Mouse (Mus musculus) induced T-regulatory cell, adult 2 months (primary cell): ENCODE data around the gene Hat1.

Experiments used
- DNase-seq: peaks from one replicate; pipeline ENCODE4 v3.0.0-alpha.2; 2012; ENCODE audit warnings: low read depth

The Hat1 gene

GRCm38 (mm10) chr2:71462553-71462952 is 73.8 kb downstream of the Hat1 start:
- DNase-seq: no peak

DNA sequence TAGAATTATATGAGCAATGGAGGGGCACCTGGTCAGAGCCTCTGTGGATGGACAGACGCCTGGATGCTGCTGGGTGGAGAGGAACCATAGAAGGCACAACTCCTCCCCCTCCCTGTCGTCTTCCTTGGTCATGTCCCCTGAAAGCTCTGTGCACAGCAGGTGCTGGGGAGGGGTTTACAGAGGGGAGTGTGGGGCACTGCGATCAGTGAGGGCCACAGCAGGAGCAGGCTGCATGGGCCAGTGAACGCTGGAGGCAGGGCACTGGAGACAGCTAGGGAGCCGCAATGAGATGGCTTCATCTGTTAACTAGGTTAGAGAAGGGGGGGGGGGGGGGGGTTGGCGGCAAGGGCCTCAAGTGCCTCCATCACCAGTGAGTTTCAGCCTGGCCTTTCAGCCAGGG is 77.3 kb downstream of the Hat1 start:
- DNase-seq: no peak

- no peak for DNase-seq
Measured at GRCm38 (mm10) chr2:71466861-71467450, 78.2 kb downstream of the Hat1 start.

DNA sequence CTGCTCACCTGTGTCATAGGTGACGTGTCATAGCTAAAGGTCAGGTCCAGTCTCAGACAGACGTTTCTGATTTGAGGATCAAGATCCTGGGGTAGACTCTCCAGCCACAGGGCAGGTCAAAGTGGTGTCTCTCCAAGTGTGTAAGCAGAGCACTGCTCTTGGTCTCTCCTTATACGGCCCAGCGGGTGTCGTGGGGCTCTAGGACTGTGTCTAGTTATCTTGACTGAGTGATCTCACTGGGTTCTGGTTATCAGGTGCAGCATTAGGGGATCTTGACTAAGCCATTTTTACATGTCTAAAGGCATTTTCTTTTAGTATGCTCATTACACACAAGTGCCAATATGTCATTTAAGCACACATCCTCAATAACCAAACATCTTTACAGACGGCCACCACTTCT is 82.3 kb downstream of the Hat1 start:
- no peak for DNase-seq

GRCm38 (mm10) chr2:71473830-71474229 is 85.1 kb downstream of the Hat1 start:
- DNase-seq: no peak

GRCm38 (mm10) chr2:71474345-71474744 is 85.6 kb downstream of the Hat1 start:
- no peak for DNase-seq

GRCm38 (mm10) chr2:71475311-71475710 is 86.6 kb downstream of the Hat1 start:
- DNase-seq: no peak

DNA sequence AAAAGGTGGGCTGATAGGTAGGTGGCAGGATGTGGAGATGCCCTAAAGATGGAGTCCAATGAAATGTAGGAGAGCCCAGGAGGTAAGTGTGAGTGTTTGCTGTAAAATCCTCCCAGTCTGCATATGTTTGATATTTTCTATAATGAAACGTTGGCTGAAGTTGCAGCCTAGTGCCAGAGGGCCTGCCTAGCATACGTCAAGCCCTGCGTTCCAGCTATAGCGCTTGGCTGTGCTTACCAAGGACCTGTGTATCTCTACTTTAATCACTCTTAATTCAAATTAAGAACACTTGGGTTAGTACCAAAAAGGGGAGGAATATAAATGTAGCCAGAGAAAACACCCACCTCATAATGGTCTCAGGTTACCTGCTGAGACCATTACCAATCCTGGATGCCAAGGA is 87.0 kb downstream of the Hat1 start:
- DNase-seq: no peak

- DNase-seq: peak; percentile 15
Measured at GRCm38 (mm10) chr2:71477787-71478186, 89.0 kb downstream of the Hat1 start.

DNA sequence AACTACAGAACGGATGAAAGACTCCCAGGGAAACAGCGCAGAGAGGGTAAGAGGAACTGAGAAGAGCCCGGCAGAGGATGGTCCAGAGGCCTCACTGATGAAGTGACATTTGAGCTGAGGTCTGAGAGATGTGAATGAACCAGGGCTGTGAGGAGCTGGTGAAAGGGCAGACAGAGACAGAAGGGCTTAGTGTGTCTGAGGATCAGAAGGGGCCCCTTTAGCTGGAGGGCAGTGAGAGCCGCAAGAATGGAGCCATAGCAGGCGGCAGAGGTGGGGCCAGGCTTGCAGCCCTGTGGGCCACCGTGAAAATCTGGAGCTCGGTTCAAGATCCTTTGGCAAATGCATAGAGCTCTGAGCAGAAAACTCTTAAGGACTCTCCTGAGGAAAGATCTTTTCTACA is 91.2 kb downstream of the Hat1 start:
- DNase-seq: no peak

DNA sequence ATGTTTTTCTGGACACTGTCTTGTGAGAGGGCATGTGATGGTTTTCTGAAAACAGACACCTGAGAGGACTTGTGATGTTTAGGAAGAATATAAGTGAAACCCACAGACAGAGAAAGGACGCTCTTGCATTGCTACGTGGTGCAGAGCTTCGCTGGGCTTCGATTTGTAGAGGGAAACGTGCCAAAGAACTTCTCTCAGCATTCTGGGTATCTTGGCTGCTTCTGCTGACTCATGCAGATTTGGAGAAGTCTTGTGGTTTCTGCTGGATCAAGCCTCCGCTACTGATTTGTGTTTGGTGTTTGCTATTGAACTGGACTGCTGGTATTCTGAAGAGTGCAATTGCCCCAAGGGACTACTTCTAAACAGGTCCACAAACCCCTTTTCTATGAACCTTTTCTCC is 93.1 kb downstream of the Hat1 start:
- DNase-seq: no peak

GRCm38 (mm10) chr2:71483046-71483716 is 94.4 kb downstream of the Hat1 start:
- no peak for DNase-seq

DNA sequence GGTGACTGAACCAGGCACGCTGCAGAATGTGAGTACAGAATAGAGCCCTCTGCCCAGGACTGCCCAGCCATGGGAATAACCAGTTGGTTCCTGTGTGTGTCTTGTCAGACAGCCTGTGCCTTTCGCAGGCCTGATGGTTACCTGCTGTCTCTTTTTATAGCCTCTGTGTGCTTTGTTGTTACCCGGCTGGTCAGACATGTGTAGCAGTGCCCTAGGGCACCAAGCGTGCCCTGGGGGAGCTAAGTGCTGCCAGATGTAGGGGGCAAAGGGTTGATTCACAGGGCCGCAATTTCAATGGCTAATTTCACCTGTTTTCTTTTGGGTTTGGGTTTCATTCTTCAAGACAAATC is 94.9 kb downstream of the Hat1 start:
- DNase-seq: no peak
